Mouse (Mus musculus) olfactory bulb, adult 2 months (tissue): ENCODE measurements around the gene Gzmm.

Experiments used
- CTCF ChIP-seq: fragments of 200-500 bp; IDR thresholded peaks from 2 replicates; pipeline ENCODE4 v1.5.1; 2012; ENCODE audit warnings: low read depth, mild to moderate bottlenecking, low read length, moderate library complexity; ENCODE audit not compliant: insufficient read depth
- POLR2A ChIP-seq: fragments of 200-500 bp; IDR thresholded peaks from 2 replicates; pipeline ENCODE4 v1.6.1; 2012; ENCODE audit warnings: mild to moderate bottlenecking, low read depth, low read length, moderate library complexity; ENCODE audit not compliant: insufficient read depth

DNA sequence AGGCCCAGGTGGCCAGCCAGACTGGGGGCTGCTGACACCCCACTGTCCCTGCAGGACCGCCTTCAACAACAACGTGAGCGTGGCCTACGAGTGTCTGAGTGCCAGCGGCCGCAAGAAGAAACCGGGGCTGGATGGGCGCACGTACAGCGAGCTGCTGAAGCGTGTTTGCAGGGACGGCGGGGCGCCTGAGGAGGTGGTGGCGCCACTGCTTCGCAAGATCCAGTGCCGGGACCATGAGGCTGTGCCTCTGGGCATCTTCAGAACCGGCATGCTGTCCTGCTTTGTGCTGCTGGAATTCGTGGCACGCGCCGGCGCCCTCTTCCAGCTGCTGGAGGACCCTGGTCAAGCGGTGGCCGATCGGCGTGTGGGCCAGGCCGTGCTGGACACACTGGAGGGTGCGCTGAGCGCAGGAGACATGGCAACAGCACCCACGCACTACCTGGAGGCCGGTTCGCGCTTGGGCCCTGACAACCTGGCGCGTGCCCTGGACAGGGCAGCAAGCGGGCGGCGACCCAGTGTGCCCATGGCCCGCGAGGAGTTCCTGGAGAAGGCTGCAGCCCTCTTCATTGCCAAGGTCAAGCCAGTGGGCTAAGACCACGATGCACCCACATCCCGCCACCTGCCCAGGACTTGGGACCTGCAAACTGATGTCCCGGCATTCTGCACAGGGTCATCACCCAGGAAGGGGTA lies 13.3 kb upstream of the Gzmm start:
- TF ChIP-seq CTCF = no peak
- no peak for TF ChIP-seq POLR2A
